Mouse (Mus musculus) neutrophil, adult 83 days (primary cell): Measurements from ENCODE around the gene Ppp2r2c. TPM values are rescaled to one million over a fixed set of nuclear protein-coding genes. Genes with fewer than 3 reads are reported as not detected.

Experiments
- total RNA-seq, 2 experiments: library from RNA; stranded (reverse); gene quantifications; one replicate each; pipeline ENCODE4 v1.2.4; 2023

The Ppp2r2c gene
- total RNA-seq: not detected

GRCm38 (mm10) chr5:36868266-36869090, at the start of gene Ppp2r2c:
TSS of gene Ppp2r2c (plus strand) at chr5:36868513.

GRCm38 (mm10) chr5:36829913-36830879, 38.1 kb upstream of the Ppp2r2c start, which contains the start of gene Man2b2:
TSS of gene Man2b2 (minus strand) at chr5:36830653.

GRCm38 (mm10) chr5:36988781-36989624, 120.7 kb downstream of the Ppp2r2c start, which contains the start of gene Wfs1:
TSS of gene Wfs1 (minus strand) at chr5:36989205.

Other genes starting within 250 kb of the Ppp2r2c start
- 10 to 100 TPM; 21.8 to 25.5 TPM for gene D5Ertd579e, start 172.5 kb upstream of the Ppp2r2c start, total RNA-seq
- gene Bloc1s4, start 119.9 kb upstream of the Ppp2r2c start, total RNA-seq: 10 to 100 TPM; 12.5 to 14.9 TPM
- gene Mrfap1, start 71.7 kb upstream of the Ppp2r2c start, total RNA-seq: 100 to 1,000 TPM; 134 to 142 TPM
- 10 to 100 TPM; 42.7 to 44.0 TPM for gene Man2b2, start 37.9 kb upstream of the Ppp2r2c start, total RNA-seq
- gene Wfs1, start 120.7 kb downstream of the Ppp2r2c start, total RNA-seq: 1 to 10 TPM; 3.7 to 6.0 TPM
- not detected for gene Gm1043, start 216.9 kb downstream of the Ppp2r2c start, total RNA-seq